ENCODE assay signal across 10 mouse cellular contexts in genomic region chr11:80081786-80082319, GRCm38 (mm10). TPM values are rescaled to one million over a fixed set of nuclear protein-coding genes. Genes with fewer than 3 reads are reported as not detected.
DNase-seq lines count a peak whose midpoint lies in the region; ATAC-seq and TF ChIP-seq lines count a peak whose summit lies in the region.
"Had no signal": no experiment of that assay in that cellular context is flagged by ENCODE, and none has a peak within 500 bp of the region (broad histone marks: within the 10 kb centered on the region; RNA-seq: fewer than 3 reads in every experiment).

No protein-coding gene starts in this region.

- peak overlapping the region; percentile 65 for H3K4me2 ChIP-seq in kidney, embryonic 15.5 days
- H3K4me2 ChIP-seq in heart, embryonic 16.5 days (ENCODE audit: low read depth, low read length) = no peak overlapping the region
- H3K4me2 ChIP-seq in liver, embryonic 16.5 days (ENCODE audit: low read depth, low read length) = peak overlapping the region; percentile 81

- H3K27ac ChIP-seq in kidney, embryonic 15.5 days = peak overlapping the region; percentile 96
- H3K27ac ChIP-seq in bone marrow macrophage, adult 2 months (ENCODE audit: insufficient read depth, low read depth, low read length) = peak overlapping the region; percentile 88
- H3K27ac ChIP-seq in heart, embryonic 16.5 days (ENCODE audit: low read length) = peak overlapping the region; percentile 94
- peak overlapping the region; percentile 100 for H3K27ac ChIP-seq in liver, embryonic 16.5 days (ENCODE audit: low read length)

- WGBS in kidney, embryonic 15.5 days = 76% methylated on average over 7 of the region's 7 CpGs
- WGBS in heart, embryonic 16.5 days = 71% methylated on average over 7 of the region's 7 CpGs
- WGBS in liver, embryonic 16.5 days (ENCODE audit: insufficient replicate concordance) = 22% methylated on average over 7 of the region's 7 CpGs

- peaks cover 18% of the 10 kb centered on the region for H3K4me1 ChIP-seq in kidney, embryonic 15.5 days
- peaks cover 30% of the 10 kb centered on the region for H3K4me1 ChIP-seq in bone marrow macrophage, adult 2 months (ENCODE audit: control insufficient read depth, insufficient read depth, low read length)
- H3K4me1 ChIP-seq in heart, embryonic 16.5 days (ENCODE audit: control insufficient read depth, insufficient read depth, low read length) = peaks cover 16% of the 10 kb centered on the region
- peaks cover 30% of the 10 kb centered on the region for H3K4me1 ChIP-seq in liver, embryonic 16.5 days (ENCODE audit: control insufficient read depth, low read depth, low read length)

- no peaks in the 10 kb centered on the region for H3K9me3 ChIP-seq in kidney, embryonic 15.5 days (replicated peaks)
- no peaks in the 10 kb centered on the region for H3K9me3 ChIP-seq in heart, embryonic 16.5 days (replicated peaks; ENCODE audit: control insufficient read depth, low read length)
- 0 out of 2 replicates have a peak, but pooled peaks cover 3% of the 10 kb centered on the region for H3K9me3 ChIP-seq in liver, embryonic 16.5 days (replicated peaks; ENCODE audit: control insufficient read depth, low read length)

- no peak for TF ChIP-seq CTCF in bone marrow macrophage, adult 2 months (IDR thresholded peaks at IDR 0.05; ENCODE audit: low read depth, low read length)

- H3K36me3 ChIP-seq in kidney, embryonic 15.5 days = peaks cover 4% of the 10 kb centered on the region; the same call in 1 of the 2 replicates
- H3K36me3 ChIP-seq in heart, embryonic 16.5 days (ENCODE audit: control insufficient read depth, insufficient read depth) = no peaks in the 10 kb centered on the region
- H3K36me3 ChIP-seq in liver, embryonic 16.5 days (ENCODE audit: control insufficient read depth, insufficient read depth) = peaks cover 9% of the 10 kb centered on the region

- no peak overlapping the region for H3K9ac ChIP-seq in kidney, embryonic 15.5 days
- H3K9ac ChIP-seq in heart, embryonic 16.5 days (ENCODE audit: low read length) = no peak overlapping the region
- H3K9ac ChIP-seq in liver, embryonic 16.5 days (ENCODE audit: low read depth, low read length) = peak overlapping the region; percentile 99

- TF ChIP-seq POLR2A in bone marrow macrophage, adult 2 months (IDR thresholded peaks at IDR 0.05; ENCODE audit: borderline replicate concordance, low read depth, low read length) = no peak

- peak overlapping the region; percentile 84 for H3K4me3 ChIP-seq in kidney, embryonic 15.5 days (replicated peaks)
- H3K4me3 ChIP-seq in bone marrow macrophage, adult 2 months (ENCODE audit: insufficient read depth, low read length) = no peak overlapping the region
- no peak overlapping the region for H3K4me3 ChIP-seq in heart, embryonic 16.5 days (ENCODE audit: low read length)
- peak overlapping the region; percentile 91 for H3K4me3 ChIP-seq in liver, embryonic 16.5 days (ENCODE audit: low read depth, low read length)

- ATAC-seq in kidney, embryonic 15.5 days (replicated peaks; ENCODE audit: low FRiP score) = no peak
- ATAC-seq in heart, embryonic 16.5 days (replicated peaks; ENCODE audit: extremely low read depth, insufficient read depth, low FRiP score) = no peak
- ATAC-seq in liver, embryonic 16.5 days (ENCODE audit: low read depth) = no peak
- ATAC-seq in granulocyte monocyte progenitor cell, adult 5-6 weeks (replicated peaks; ENCODE audit: poor library complexity, severe bottlenecking) = no peak

- H3K27me3 ChIP-seq in kidney, embryonic 15.5 days = no peaks in the 10 kb centered on the region
- no peaks in the 10 kb centered on the region for H3K27me3 ChIP-seq in heart, embryonic 16.5 days (ENCODE audit: control insufficient read depth, insufficient read depth, low read length)
- no peaks in the 10 kb centered on the region for H3K27me3 ChIP-seq in liver, embryonic 16.5 days (ENCODE audit: control insufficient read depth, insufficient read depth, low read depth, low read length)

- no peak for DNase-seq in kidney, adult 11 months
- DNase-seq in right cerebral cortex, postnatal 36 days (ENCODE audit: low spot score in 2 of 2) = no peak
- DNase-seq in ovary, adult 18-20 months (ENCODE audit: low spot score) = no peak
- DNase-seq: cerebellum, adult 9-11 months; layer of hippocampus, adult 9-11 months had no signal

RNA-seq across cellular contexts. Expression of gene Crlf3, which starts 1.1 kb away (rescaled TPM):
- 43.3 and 45.3 TPM in 2 replicates for polyA plus RNA-seq in kidney, embryonic 15.5 days (2015; fragmentation: Nextera tagmentation; extraction: Ambion mirVana)
- polyA plus RNA-seq in bone marrow macrophage, adult 2 months (2012; ENCODE audit: insufficient read depth, insufficient read length, missing spikeins) = 81.6 and 84.6 TPM in 2 replicates
- 32.0 and 42.8 TPM in 2 replicates for polyA plus RNA-seq in heart, embryonic 16.5 days (2015; fragmentation: Nextera tagmentation; extraction: Ambion mirVana)
- polyA plus RNA-seq in liver, embryonic 16.5 days (2015; fragmentation: Nextera tagmentation; extraction: Ambion mirVana) = 97.1 and 104 TPM in 2 replicates
- 85.9 and 104 TPM in 2 replicates for total RNA-seq in granulocyte monocyte progenitor cell, adult 5-6 weeks (2014; fragmentation: Nextera tagmentation)
- 95.3 and 97.5 TPM in 2 replicates for total RNA-seq in granulocyte monocyte progenitor cell, adult 5-6 weeks (2017)

RNA-seq across cellular contexts. Expression of gene Atad5, which starts 7.3 kb away (rescaled TPM):
- polyA plus RNA-seq in kidney, embryonic 15.5 days (2015; fragmentation: Nextera tagmentation; extraction: Ambion mirVana) = 10.9 and 11.9 TPM in 2 replicates
- 6.6 and 6.7 TPM in 2 replicates for polyA plus RNA-seq in bone marrow macrophage, adult 2 months (2012; ENCODE audit: insufficient read depth, insufficient read length, missing spikeins)
- 4.6 and 5.0 TPM in 2 replicates for polyA plus RNA-seq in heart, embryonic 16.5 days (2015; fragmentation: Nextera tagmentation; extraction: Ambion mirVana)
- polyA plus RNA-seq in liver, embryonic 16.5 days (2015; fragmentation: Nextera tagmentation; extraction: Ambion mirVana) = 9.0 and 9.7 TPM in 2 replicates
- 29.5 and 45.3 TPM in 2 replicates for total RNA-seq in granulocyte monocyte progenitor cell, adult 5-6 weeks (2014; fragmentation: Nextera tagmentation)
- 34.5 and 37.3 TPM in 2 replicates for total RNA-seq in granulocyte monocyte progenitor cell, adult 5-6 weeks (2017)

Comparison
In these comparisons a context has a peak if more than half of its experiments do, and no peak if none do; other contexts are left out.
1. H3K4me3 ChIP-seq: peak in kidney, embryonic 15.5 days (single experiment) and liver, embryonic 16.5 days (single experiment); none in bone marrow macrophage, adult 2 months (single experiment) and heart, embryonic 16.5 days (single experiment).
2. Peak in every context shown above with its lines, with median percentiles within 50 percentile points of each other: H3K27ac ChIP-seq.